Mouse (Mus musculus): Measurements from ENCODE around the gene Map3k10.

The Map3k10 gene

DNA sequence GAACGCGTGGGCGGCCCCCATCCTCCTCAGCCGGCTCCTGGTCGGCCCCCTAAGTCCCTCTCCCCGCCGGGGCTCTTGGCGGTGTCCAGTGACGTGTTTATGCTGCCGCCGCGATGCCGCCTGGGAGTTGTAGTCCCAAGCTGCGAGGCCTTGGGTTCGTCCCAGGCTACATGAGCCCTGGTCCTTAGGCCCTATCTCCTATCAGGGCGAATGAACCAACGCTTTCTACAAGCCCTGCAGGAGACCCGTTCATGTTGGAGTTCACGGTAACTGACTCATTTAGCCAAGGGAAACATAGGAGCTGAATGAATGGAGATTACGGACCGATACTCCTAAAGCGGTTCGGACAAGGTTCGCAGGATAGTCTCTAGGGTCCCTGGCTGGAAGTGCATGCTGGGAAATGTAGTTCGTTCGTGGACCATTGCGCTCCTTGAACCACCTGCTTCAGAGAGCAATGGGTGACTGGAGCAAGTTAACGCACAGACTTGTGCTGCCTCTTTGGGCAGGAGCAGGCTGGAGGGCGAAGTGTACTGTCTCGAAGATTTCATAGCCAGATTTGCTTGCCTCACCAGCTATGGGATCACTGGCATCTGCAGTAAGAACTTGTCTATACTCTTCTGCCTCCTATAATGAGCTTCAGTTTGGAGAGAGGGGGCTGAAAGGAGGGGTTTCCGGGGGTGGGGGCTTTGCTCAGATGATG lies at the start of gene Map3k10:
Map3k10 (minus strand) TSS at position 77 of the 700 bp plus-strand sequence.
- DNase-seq, result peak; percentile 93

DNA sequence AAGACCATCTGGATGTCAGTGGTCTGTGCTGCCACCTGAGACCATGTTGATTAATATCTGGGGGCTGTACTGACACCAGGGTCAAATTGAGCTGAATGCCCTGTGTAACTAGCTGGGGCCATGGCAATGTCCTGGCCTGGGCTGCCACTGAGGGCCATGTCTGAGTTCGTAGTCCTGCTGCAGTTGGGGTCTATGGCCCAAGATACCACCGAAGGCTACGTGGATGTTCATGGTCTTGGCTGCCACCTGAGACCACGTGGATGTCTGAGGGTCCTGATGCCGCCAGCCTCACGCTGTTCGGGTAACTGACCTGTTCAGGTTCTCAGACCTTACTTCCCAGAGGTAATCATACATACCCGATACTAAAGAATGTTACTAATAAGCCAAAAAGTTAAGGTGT lies 47.6 kb upstream of the Map3k10 start:
- DNase-seq, result no peak

GRCm38 (mm10) chr7:27710402-27710801 lies 36.0 kb upstream of the Map3k10 start:
- DNase-seq, result no peak

DNA sequence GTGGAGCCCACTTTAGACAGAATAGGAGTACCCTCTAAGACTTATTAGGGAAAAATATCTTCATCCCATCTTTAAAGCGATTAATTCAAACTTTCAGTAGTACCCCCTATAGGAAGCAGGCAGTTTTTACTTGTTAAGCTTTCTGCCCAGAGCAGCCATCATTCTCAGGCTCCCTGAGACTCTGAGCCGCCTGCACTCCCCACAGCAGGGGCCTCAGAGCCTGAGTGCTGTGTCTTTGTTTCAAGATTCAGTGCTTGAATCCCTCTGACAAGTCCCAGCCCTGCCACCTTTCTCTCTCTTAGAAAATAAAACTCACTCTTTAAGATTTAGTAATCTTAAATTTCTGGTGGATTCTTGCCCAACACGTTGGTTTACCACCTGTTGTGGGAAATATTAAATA lies 22.3 kb upstream of the Map3k10 start:
- DNase-seq, result no peak

DNA sequence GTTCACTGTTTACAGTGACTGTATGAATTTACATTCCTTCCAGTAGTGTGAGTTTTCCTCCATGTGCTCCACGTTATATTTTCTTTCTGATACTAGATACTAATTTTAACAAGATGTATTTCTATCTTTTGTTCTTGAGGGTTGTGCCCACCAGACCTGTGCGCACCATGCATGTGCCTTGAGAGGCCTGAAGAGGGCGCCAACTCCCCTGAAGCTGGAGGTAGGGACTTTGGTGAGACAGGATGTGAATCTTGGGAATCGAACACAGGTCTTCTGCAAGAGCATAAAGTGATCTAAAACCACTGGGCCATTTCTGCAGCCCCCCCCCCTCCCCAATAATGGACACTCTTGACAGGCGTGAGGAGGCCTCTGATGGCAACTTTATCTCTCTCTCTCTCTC lies 16.7 kb upstream of the Map3k10 start:
- peak; percentile 42 for DNase-seq

DNA sequence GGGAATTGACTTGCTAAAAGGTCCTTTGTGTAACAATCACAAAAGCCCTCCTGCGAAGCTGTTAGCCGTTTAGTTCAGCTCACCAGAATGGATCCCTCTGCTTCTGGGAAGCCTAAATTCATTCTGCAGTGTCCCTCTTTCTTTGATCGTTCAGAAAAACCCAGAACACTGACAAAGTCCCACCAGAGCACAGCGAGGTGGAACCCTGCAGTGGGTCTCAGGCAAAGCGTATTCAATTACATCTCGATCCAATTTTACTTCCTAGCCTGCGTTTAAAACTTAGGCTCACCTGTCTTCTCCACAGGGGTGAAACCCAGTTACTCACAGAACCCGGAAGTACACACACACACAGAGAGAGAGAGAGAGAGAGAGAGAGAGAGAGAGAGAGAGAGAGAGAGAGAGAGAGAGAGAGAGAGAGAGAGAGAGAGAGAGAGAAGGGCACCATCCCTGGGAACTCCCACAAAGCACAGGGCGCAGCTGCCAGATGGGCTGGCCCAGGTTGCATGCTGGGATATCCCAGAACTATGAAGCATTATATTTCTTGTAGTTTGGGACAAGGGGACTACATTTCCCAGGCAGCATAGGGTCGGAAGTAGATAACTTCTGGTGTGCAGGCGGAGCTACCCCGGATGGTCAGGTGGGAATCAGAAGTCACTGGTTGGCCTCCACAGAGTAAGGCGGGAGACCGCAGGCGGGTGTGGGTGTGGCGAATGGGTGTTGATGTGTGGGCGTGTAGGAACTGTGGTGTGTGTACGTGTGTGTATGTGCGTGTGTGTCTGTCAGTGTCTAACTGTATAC lies 14.6 kb upstream of the Map3k10 start, which contains the start of gene Zfp607b:
Zfp607b (plus strand) TSS at position 526 of the 798 bp plus-strand sequence.
- peak; percentile 96 for DNase-seq

GRCm38 (mm10) chr7:27688246-27688788 lies 13.9 kb upstream of the Map3k10 start:
- no peak for DNase-seq

DNA sequence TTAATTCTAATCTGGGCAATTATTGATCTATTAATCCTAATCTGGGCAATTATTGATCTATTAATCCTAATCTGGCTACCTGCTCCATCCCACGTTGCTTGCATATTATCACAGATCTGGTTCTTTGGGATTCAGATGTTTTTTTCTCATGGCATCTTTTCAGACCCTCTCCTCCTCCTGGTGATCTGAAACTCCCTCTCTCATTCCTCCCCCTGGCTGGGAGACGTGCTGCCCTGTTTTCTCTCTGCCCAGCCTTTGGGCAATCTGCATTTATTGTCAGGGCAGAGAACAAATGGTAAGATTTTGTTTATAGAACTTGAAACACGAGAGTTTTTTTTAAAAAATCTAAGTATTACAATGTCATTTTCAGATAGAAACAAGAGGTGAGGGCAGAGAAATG lies 13.4 kb upstream of the Map3k10 start:
- no peak for DNase-seq

- DNase-seq, result no peak
These were observed 12.6 kb upstream of the Map3k10 start for GRCm38 (mm10) chr7:27687043-27687442.

DNA sequence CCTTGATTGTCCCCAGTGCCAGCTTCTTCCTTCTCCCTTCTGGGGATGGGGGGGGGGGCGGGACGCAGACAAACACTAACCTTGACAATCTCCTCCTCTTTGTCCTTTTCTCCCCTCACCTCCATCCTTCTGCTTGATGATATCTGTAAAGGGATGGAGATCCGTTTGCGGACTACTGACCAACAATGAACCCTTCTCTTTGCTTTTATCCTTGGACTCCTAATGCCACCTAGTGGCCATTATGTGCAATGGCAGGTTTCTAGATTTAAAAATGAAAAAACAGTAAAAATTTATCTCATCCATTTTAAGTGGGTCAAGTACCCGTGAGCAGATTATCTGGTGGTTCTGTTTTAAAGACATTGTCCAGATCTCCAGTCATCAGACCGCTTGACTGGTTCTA lies 11.3 kb upstream of the Map3k10 start:
- no peak for DNase-seq

- no peak for DNase-seq
These were observed 10.8 kb upstream of the Map3k10 start for GRCm38 (mm10) chr7:27685220-27685619.

GRCm38 (mm10) chr7:27683218-27683617 lies 8.8 kb upstream of the Map3k10 start:
- DNase-seq, result no peak

DNA sequence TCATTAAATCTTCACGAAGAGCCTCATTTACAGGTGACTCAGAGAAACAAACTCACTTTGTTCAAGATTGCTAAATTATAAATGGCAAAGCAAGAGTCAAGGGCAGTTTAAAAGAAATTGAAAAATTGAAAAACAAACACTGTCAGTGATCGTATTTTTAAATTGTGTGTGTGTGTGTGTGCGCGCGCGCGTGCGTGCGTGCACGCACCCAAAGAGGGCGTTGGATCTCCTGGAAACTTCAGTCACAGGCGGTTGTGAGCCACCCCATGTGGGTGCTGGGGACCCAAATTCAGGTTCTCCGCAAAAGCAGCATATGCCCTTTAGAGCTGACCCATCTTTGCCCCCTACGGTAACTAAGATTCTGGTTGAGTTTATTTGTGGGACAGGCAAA lies 819 bp upstream of the Map3k10 start:
- DNase-seq, result no peak

- DNase-seq, result no peak
These were observed 240 bp downstream of the Map3k10 start for GRCm38 (mm10) chr7:27674195-27674521.

DNA sequence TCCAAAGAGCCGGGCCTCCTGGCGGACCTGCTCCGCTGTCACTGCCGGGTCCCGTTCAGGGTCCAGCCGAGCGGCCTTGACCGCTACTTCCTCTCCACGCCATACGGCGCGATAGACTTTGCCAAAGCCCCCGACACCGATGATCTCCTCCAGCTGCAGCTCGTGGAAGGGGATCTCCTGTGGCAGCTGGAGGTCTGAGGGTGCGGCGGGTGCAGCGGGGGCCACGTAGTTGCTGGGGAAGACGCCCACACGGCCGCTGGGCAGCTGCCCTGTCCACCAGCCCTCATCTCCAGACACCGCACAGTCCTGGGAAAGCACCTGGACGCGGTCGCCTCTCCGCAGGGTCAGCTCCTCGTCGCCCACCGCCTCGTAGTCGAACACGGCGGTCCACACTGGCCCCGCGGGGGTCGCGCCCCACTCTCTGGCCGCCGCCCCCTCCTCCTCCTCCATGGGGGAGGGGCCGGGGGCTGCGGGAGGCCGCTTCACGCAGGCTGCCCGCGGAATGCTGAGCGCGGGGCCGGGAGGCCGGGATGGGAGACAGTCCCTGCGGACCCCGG lies 745 bp downstream of the Map3k10 start:
- DNase-seq, result peak; percentile 74

- peak; percentile 70 for DNase-seq
These were observed 1.3 kb downstream of the Map3k10 start for GRCm38 (mm10) chr7:27673064-27673574.

DNA sequence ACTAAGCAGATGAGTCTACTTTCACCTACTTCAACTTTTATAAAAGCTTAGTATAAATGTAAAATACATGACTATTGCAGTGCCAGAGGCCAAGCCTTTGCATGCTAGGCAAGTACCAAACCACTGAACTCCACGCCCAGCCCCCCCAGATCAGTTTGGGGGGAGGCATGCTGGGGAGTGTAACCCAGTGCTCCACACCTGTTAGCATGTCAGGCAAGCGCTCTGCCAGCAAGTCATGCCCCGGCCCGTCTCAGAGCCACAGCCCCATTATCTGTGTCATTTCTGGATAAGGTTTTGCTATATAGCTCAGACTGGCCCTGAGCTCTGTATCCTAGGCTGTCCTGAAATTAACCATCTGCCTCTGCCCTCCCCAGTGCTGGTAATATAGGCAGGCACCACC lies 12.4 kb downstream of the Map3k10 start:
- no peak for DNase-seq

- no peak for DNase-seq
These were observed 15.4 kb downstream of the Map3k10 start for GRCm38 (mm10) chr7:27658712-27659663.

GRCm38 (mm10) chr7:27657824-27658395 lies 16.5 kb downstream of the Map3k10 start:
- no peak for DNase-seq

DNA sequence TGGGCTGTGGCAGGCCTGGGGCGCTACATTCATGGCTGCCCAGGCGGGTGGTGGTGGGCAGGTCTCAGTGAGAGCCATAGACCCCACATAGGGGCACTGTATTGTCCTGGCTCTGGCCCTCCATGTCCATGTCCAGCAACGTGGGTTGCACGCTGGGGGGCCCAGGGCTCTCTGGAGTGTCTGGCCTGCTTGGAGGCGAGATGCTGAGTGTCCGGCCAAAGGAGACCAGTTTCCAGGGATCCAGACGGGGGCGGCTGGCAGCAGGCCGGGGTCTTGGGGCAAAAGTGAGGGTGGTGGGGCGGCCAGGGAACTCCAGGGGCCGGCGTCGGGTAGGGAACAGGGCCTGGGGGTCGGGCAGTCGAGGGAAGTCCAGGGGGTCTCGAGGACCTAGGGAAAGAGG lies 17.8 kb downstream of the Map3k10 start:
- peak; percentile 59 for DNase-seq

DNA sequence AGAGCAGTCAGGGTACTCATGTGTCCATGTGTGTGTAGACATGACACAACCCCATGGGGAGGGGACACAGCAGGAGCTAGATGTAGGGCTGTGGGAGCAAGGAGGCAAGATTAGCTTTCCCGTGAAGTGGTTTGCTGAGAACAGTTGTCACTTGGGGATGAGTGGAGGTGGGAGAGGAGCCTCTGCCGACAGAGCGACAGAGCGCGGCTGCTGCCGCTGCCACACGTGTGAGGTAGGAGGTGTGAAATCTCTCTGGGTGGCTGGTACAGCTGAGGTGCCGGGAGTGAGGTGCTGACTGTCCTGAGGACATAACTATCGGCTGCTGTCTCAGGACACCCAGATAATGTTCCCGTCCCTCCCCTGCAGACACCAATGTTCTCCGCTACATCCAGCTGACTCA lies 18.9 kb downstream of the Map3k10 start:
- DNase-seq, result no peak

Measured in cerebellum, adult 11-12 months (tissue).